Mouse (Mus musculus) embryonic fibroblast, embryonic 13.5 days (primary cell): ENCODE data around the gene Ch25h.

ENCODE experiments used
- CTCF ChIP-seq: IDR thresholded peaks from 2 replicates; pipeline ENCODE4 v1.5.1; 2011; ENCODE audit warnings: mild to moderate bottlenecking, control low read depth, low read length, moderate library complexity, borderline replicate concordance; ENCODE audit not compliant: insufficient read depth
- POLR2A ChIP-seq: IDR thresholded peaks from 2 replicates; pipeline ENCODE4 v1.6.1; 2011; ENCODE audit warnings: low read depth, mild to moderate bottlenecking, control low read depth, low read length, moderate library complexity

DNA sequence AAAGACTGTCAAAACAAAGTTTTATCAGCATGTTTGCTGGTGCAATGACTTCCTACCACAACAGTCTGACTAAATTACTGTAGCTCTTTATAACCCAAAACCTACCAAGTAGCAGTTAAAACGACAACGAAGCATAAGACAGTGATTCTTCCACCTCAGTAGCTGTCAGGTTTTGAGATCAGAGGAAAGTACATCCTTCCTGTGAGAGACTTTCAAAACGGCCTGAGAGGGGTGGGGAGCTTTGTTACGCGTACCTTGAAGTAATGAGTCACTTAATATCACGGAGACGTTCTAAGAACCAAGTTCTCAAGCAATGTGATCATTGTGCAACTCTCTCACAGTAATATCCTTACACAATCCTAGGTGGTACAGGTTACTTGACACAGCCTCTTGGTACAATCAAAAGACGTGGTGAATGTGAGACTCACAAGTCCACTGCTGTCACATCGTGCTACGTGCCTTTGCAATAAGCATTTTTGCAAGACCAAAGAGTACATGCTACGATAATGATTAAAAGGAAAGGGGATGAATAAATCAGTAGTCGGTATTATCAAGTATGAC lies 30.3 kb upstream of the Ch25h start:
- TF ChIP-seq CTCF (no peak), POLR2A (no peak)
